Mouse (Mus musculus) E14TG2a.4 (cell line): ENCODE data around the gene Tagln3.

Experiments
- CTCF ChIP-seq: conservative IDR thresholded peaks from 2 replicates; pipeline ENCODE4 v1.5.1; 2014; ENCODE audit warnings: low read length
- NANOG ChIP-seq: IDR thresholded peaks from 2 replicates; pipeline ENCODE4 v1.6.1; 2014; ENCODE audit warnings: borderline replicate concordance, low read length, mixed read lengths
- POU5F1 ChIP-seq: IDR thresholded peaks from 2 replicates; pipeline ENCODE4 v1.6.1; 2014; ENCODE audit warnings: low read length, borderline replicate concordance

DNA sequence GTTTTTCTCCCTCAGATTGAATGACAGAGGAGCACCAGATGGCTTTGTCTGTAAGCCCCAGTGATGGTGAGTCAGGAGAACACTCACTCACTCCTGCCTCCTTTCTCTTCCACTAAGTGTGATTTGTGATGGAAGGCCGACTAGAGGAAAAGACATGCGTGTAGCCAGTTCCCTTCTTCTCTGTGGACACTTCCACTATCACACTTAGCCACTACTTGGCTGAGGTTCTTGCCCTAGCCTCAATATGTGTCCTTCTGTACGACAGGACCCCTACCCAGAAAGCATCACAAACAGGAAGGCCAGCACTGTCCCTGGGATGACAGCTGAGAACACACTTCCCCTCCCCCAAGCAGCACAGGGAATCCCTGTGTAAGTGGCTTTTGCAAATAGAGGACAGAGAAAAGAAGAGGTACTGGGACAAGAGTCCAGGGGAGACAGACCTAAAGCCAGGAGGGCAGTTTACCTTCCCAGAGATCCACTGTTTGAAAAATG lies 1.9 kb downstream of the Tagln3 start:
- TF ChIP-seq CTCF (no peak), POU5F1 (no peak), NANOG (no peak)
